Mouse (Mus musculus) heart, adult 2 months (tissue): Measurements from ENCODE around the gene Slc25a25.

Source experiments
- CTCF ChIP-seq: fragments of 200-600 bp; IDR thresholded peaks from 2 replicates; pipeline ENCODE4 v1.8.1; 2022; ENCODE audit warnings: antibody characterized with exemption, mild to moderate bottlenecking, moderate library complexity
- POLR2A ChIP-seq: fragments of 200-500 bp; IDR thresholded peaks from 2 replicates; pipeline ENCODE4 v1.6.1; 2011; ENCODE audit warnings: mild to moderate bottlenecking, low read depth, low read length, control low read depth; ENCODE audit not compliant: insufficient read depth

- TF ChIP-seq CTCF (0 out of 2 replicates have a peak, but pooled peaks have one; percentile 2), POLR2A (no peak)
Measured at GRCm38 (mm10) chr2:32427720-32428119, 23.5 kb downstream of the Slc25a25 start.
